Comparison of ENCODE assay signal across 11 mouse cellular contexts in genomic region chr4:141005983-141006382, GRCm38 (mm10). TPM values are rescaled to one million over a fixed set of nuclear protein-coding genes. Genes with fewer than 3 reads are reported as not detected.
DNase-seq lines count a peak whose midpoint lies in the region; ATAC-seq and TF ChIP-seq lines count a peak whose summit lies in the region.
"Had no signal": no experiment of that assay in that cellular context is flagged by ENCODE, and none has a peak within 500 bp of the region (broad histone marks: within the 10 kb centered on the region; RNA-seq: fewer than 3 reads in every experiment).

No protein-coding gene starts in this region.

- DNase-seq in heart, postnatal 0 days (ENCODE audit: low spot score): no peak
- DNase-seq in heart, postnatal 36 days: no peak
- no peak for DNase-seq in liver, adult 2 months (ENCODE audit: extremely low read depth, low read depth, low spot score)
- no peak for DNase-seq in liver, embryonic 11.5 days (ENCODE audit: low spot score)
- DNase-seq in ZHBTc4 (ENCODE audit: low read depth, low spot score): peak; percentile 71
- DNase-seq in embryonic facial prominence, embryonic 10.5 days (ENCODE audit: low spot score): peak; percentile 46
- DNase-seq in urinary bladder, postnatal 14 days (ENCODE audit: low spot score): no peak

- intact Hi-C loops in heart, postnatal 36 days (cut with DNase I): no loop called here

- no peak for TF ChIP-seq EP300 in heart, postnatal 0 days (IDR thresholded peaks at IDR 0.05; ENCODE audit: low read depth)

- H3K4me3 ChIP-seq in heart, postnatal 0 days (ENCODE audit: low read depth, low read length): no peak overlapping the region
- no peak overlapping the region for H3K4me3 ChIP-seq in liver, adult 2 months (ENCODE audit: insufficient read depth, low read depth, low read length)
- H3K4me3 ChIP-seq in liver, embryonic 11.5 days (ENCODE audit: low read depth, low read length): no peak overlapping the region
- no peak overlapping the region for H3K4me3 ChIP-seq in embryonic facial prominence, embryonic 10.5 days
- H3K4me3 ChIP-seq: liver, embryonic 15.5 days; myocyte had no signal

- no peak overlapping the region for H3K9ac ChIP-seq in heart, postnatal 0 days (replicated peaks; ENCODE audit: low read depth, low read length)
- no peak overlapping the region for H3K9ac ChIP-seq in liver, adult 2 months (ENCODE audit: low read depth, low read length)
- no peak overlapping the region for H3K9ac ChIP-seq in liver, embryonic 11.5 days (ENCODE audit: low read depth, low read length)
- H3K9ac ChIP-seq: liver, embryonic 15.5 days had no signal

- no peak overlapping the region for H3K4me2 ChIP-seq in heart, postnatal 0 days (ENCODE audit: low read depth, low read length)
- no peak overlapping the region for H3K4me2 ChIP-seq in liver, embryonic 11.5 days
- H3K4me2 ChIP-seq: liver, embryonic 15.5 days had no signal

- peaks cover 8% of the 10 kb centered on the region; the same call in 1 of the 2 replicates for H3K4me1 ChIP-seq in heart, postnatal 0 days (ENCODE audit: control insufficient read depth, insufficient read depth)
- H3K4me1 ChIP-seq in liver, adult 2 months (ENCODE audit: control insufficient read depth, insufficient read depth, low read length): no peaks in the 10 kb centered on the region
- peaks cover 13% of the 10 kb centered on the region for H3K4me1 ChIP-seq in liver, embryonic 11.5 days (replicated peaks; ENCODE audit: control insufficient read depth, insufficient read depth, low read length)
- H3K4me1 ChIP-seq in embryonic facial prominence, embryonic 10.5 days: peaks cover 18% of the 10 kb centered on the region

- no peaks in the 10 kb centered on the region for H3K9me3 ChIP-seq in heart, postnatal 0 days (replicated peaks; ENCODE audit: control insufficient read depth, low read length)
- H3K9me3 ChIP-seq in liver, embryonic 11.5 days (ENCODE audit: control insufficient read depth, low read length): no peaks in the 10 kb centered on the region
- 0 out of 2 replicates have a peak, but pooled peaks cover 3% of the 10 kb centered on the region for H3K9me3 ChIP-seq in embryonic facial prominence, embryonic 10.5 days
- H3K9me3 ChIP-seq: liver, embryonic 15.5 days had no signal

- H3K27ac ChIP-seq in heart, postnatal 0 days (ENCODE audit: low read depth): no peak overlapping the region
- no peak overlapping the region for H3K27ac ChIP-seq in liver, adult 2 months (replicated peaks; ENCODE audit: insufficient read depth, low read depth, low read length)
- H3K27ac ChIP-seq in liver, embryonic 11.5 days (ENCODE audit: low read depth, low read length): no peak overlapping the region
- H3K27ac ChIP-seq in embryonic facial prominence, embryonic 10.5 days (replicated peaks): no peak overlapping the region
- H3K27ac ChIP-seq: liver, embryonic 15.5 days had no signal

- H3K79me2 ChIP-seq in liver, adult 2 months (ENCODE audit: control insufficient read depth, insufficient read depth, low read length): no peaks in the 10 kb centered on the region

- H3K36me3 ChIP-seq in heart, postnatal 0 days (replicated peaks; ENCODE audit: control insufficient read depth, insufficient read depth, low read length): peaks cover 51% of the 10 kb centered on the region
- no peaks in the 10 kb centered on the region; the same call in 1 of the 2 replicates for H3K36me3 ChIP-seq in liver, adult 2 months (ENCODE audit: control insufficient read depth, insufficient read depth, low read length)
- H3K36me3 ChIP-seq in liver, embryonic 11.5 days (ENCODE audit: control insufficient read depth, insufficient read depth, low read length): peaks cover 33% of the 10 kb centered on the region
- peaks cover 73% of the 10 kb centered on the region for H3K36me3 ChIP-seq in embryonic facial prominence, embryonic 10.5 days (replicated peaks)

- peak; percentile 32; the same call in 1 of the 2 replicates for TF ChIP-seq CTCF in heart, postnatal 0 days (IDR thresholded peaks at IDR 0.05; ENCODE audit: low read depth)
- peak; percentile 21; the same call in 1 of the 2 replicates for TF ChIP-seq CTCF in liver, adult 2 months (IDR thresholded peaks at IDR 0.05; ENCODE audit: low read depth, low read length)

- no peaks in the 10 kb centered on the region for H3K27me3 ChIP-seq in heart, postnatal 0 days (ENCODE audit: control insufficient read depth, insufficient read depth, low read length)
- H3K27me3 ChIP-seq in liver, adult 2 months (ENCODE audit: control insufficient read depth, insufficient read depth, low read length): no peaks in the 10 kb centered on the region
- H3K27me3 ChIP-seq in liver, embryonic 11.5 days (replicated peaks; ENCODE audit: control insufficient read depth, insufficient read depth, low read length): peaks cover 9% of the 10 kb centered on the region; the same call in 1 of the 2 replicates
- H3K27me3 ChIP-seq in embryonic facial prominence, embryonic 10.5 days (replicated peaks; ENCODE audit: low read depth, poor library complexity, severe bottlenecking): no peaks in the 10 kb centered on the region

- no peak for TF ChIP-seq POLR2A in liver, adult 2 months (IDR thresholded peaks at IDR 0.05; ENCODE audit: extremely low read depth, insufficient read depth, low read length)

- ATAC-seq in heart, postnatal 0 days (ENCODE audit: insufficient read depth, low read depth): no peak
- ATAC-seq in liver, embryonic 11.5 days (replicated peaks; ENCODE audit: low FRiP score): no peak
- ATAC-seq in monocyte, adult 5-6 weeks (replicated peaks; ENCODE audit: insufficient number of reproducible peaks, low FRiP score, low TSS enrichment, poor library complexity, severe bottlenecking): no peak
- ATAC-seq: inflammation-experienced regulatory T-cells, adult 6 months had no signal

- 80% methylated on average over 10 of the region's 13 CpGs for WGBS in heart, postnatal 0 days
- WGBS in liver, adult 2 months: 89% methylated on average over 13 of the region's 13 CpGs
- 86% methylated on average over 13 of the region's 13 CpGs for WGBS in liver, embryonic 11.5 days
- 80% methylated on average over 13 of the region's 13 CpGs for WGBS in embryonic facial prominence, embryonic 10.5 days

RNA-seq across cellular contexts. Expression of gene Mfap2, which starts 4.2 kb away (rescaled TPM):
- 45.0 and 47.8 TPM in 2 replicates for total RNA-seq in heart, postnatal 0 days (2014; rRNA removed; ENCODE audit: low replicate concordance)
- polyA plus RNA-seq in heart, postnatal 0 days (2015; fragmentation: Nextera tagmentation; extraction: Ambion mirVana): 114 and 129 TPM in 2 replicates
- total RNA-seq in heart, postnatal 36 days (2021): 1 to 10 TPM; 4.0 to 4.3 TPM
- total RNA-seq in liver, adult 2 months (2014; rRNA removed): 0.18 TPM in 1 of 2 replicates, not detected in the other
- polyA plus RNA-seq in liver, adult 2 months (2012; rRNA removed): 0.30 and 0.45 TPM in 2 replicates
- 107 and 128 TPM in 2 replicates for polyA plus RNA-seq in liver, embryonic 11.5 days (2014; fragmentation: Nextera tagmentation; extraction: Ambion mirVana)
- polyA plus RNA-seq in embryonic facial prominence, embryonic 10.5 days (2016; fragmentation: Nextera tagmentation; extraction: Ambion mirVana): 399 and 480 TPM in 2 replicates
- total RNA-seq in monocyte, adult 5-6 weeks (2017): not detected in 3 replicates
- polyA plus RNA-seq: inflammation-experienced regulatory T-cells, adult 6 months had no signal

RNA-seq across cellular contexts. Expression of gene Atp13a2, which starts 19.3 kb away (rescaled TPM):
- total RNA-seq in heart, postnatal 0 days (2014; rRNA removed; ENCODE audit: low replicate concordance): 45.8 and 47.7 TPM in 2 replicates
- 18.8 and 19.3 TPM in 2 replicates for polyA plus RNA-seq in heart, postnatal 0 days (2015; fragmentation: Nextera tagmentation; extraction: Ambion mirVana)
- 10 to 100 TPM; 16.5 to 17.3 TPM for total RNA-seq in heart, postnatal 36 days (2021)
- 12.9 and 13.3 TPM in 2 replicates for total RNA-seq in liver, adult 2 months (2014; rRNA removed)
- 32.5 and 34.0 TPM in 2 replicates for polyA plus RNA-seq in liver, adult 2 months (2012; rRNA removed)
- 41.7 and 42.7 TPM in 2 replicates for polyA plus RNA-seq in liver, embryonic 11.5 days (2014; fragmentation: Nextera tagmentation; extraction: Ambion mirVana)
- polyA plus RNA-seq in embryonic facial prominence, embryonic 10.5 days (2016; fragmentation: Nextera tagmentation; extraction: Ambion mirVana): 42.4 and 43.2 TPM in 2 replicates
- 29.4 to 38.3 TPM (median 34.3 TPM) in 3 replicates for total RNA-seq in monocyte, adult 5-6 weeks (2017)

RNA-seq across cellular contexts. Expression of gene Sdhb, which starts 45.0 kb away (rescaled TPM):
- total RNA-seq in heart, postnatal 0 days (2014; rRNA removed; ENCODE audit: low replicate concordance): 893 and 947 TPM in 2 replicates
- 1,828 and 1,869 TPM in 2 replicates for polyA plus RNA-seq in heart, postnatal 0 days (2015; fragmentation: Nextera tagmentation; extraction: Ambion mirVana)
- total RNA-seq in heart, postnatal 36 days (2021): 1,000 to 10,000 TPM; 1,261 to 1,268 TPM
- total RNA-seq in liver, adult 2 months (2014; rRNA removed): 479 and 532 TPM in 2 replicates
- polyA plus RNA-seq in liver, adult 2 months (2012; rRNA removed): 324 and 347 TPM in 2 replicates
- polyA plus RNA-seq in liver, embryonic 11.5 days (2014; fragmentation: Nextera tagmentation; extraction: Ambion mirVana): 339 and 355 TPM in 2 replicates
- polyA plus RNA-seq in embryonic facial prominence, embryonic 10.5 days (2016; fragmentation: Nextera tagmentation; extraction: Ambion mirVana): 432 and 438 TPM in 2 replicates
- total RNA-seq in monocyte, adult 5-6 weeks (2017): 122 to 131 TPM (median 125 TPM) in 3 replicates

RNA-seq across cellular contexts. Expression of gene Crocc, which starts 54.4 kb away (rescaled TPM):
- total RNA-seq in heart, postnatal 0 days (2014; rRNA removed; ENCODE audit: low replicate concordance): 4.6 and 4.9 TPM in 2 replicates
- polyA plus RNA-seq in heart, postnatal 0 days (2015; fragmentation: Nextera tagmentation; extraction: Ambion mirVana): 1.8 and 2.1 TPM in 2 replicates
- 1 to 10 TPM; 4.3 to 5.5 TPM for total RNA-seq in heart, postnatal 36 days (2021)
- total RNA-seq in liver, adult 2 months (2014; rRNA removed): 0.67 and 0.74 TPM in 2 replicates
- 0.76 and 1.7 TPM in 2 replicates for polyA plus RNA-seq in liver, adult 2 months (2012; rRNA removed)
- 5.0 and 6.0 TPM in 2 replicates for polyA plus RNA-seq in liver, embryonic 11.5 days (2014; fragmentation: Nextera tagmentation; extraction: Ambion mirVana)
- polyA plus RNA-seq in embryonic facial prominence, embryonic 10.5 days (2016; fragmentation: Nextera tagmentation; extraction: Ambion mirVana): 11.0 and 11.3 TPM in 2 replicates
- total RNA-seq in monocyte, adult 5-6 weeks (2017): 4.8 to 12.1 TPM (median 8.5 TPM) in 3 replicates

Comparison
In these comparisons a context has a peak if more than half of its experiments do, and no peak if none do; other contexts are left out.
1. DNase-seq: peak in ZHBTc4 (single experiment) and embryonic facial prominence, embryonic 10.5 days (single experiment); none in heart, postnatal 0 days (single experiment), heart, postnatal 36 days (0 of 2), liver, adult 2 months (single experiment), liver, embryonic 11.5 days (single experiment) and urinary bladder, postnatal 14 days (single experiment).